Mouse (Mus musculus): ENCODE results near the gene Zbed3.

The Zbed3 gene

GRCm38 (mm10) chr13:95323400-95323799, at the start of gene Zbed3:
Gene Zbed3 (plus strand): TSS chr13:95323612.
- DNase-seq (ENCODE audit: low spot score in 2 of 2), result no peak

GRCm38 (mm10) chr13:95278426-95279025, 44.9 kb upstream of the Zbed3 start:
- no peak for DNase-seq (ENCODE audit: low spot score in 2 of 2)

- peak in 1 of 2 experiments; percentile 12 for DNase-seq (ENCODE audit: low spot score in 2 of 2)
Measured at GRCm38 (mm10) chr13:95281740-95282673, 41.4 kb upstream of the Zbed3 start.

GRCm38 (mm10) chr13:95286989-95287388, 36.4 kb upstream of the Zbed3 start:
- DNase-seq (ENCODE audit: low spot score in 2 of 2), result peak; percentile 27 to 49

GRCm38 (mm10) chr13:95288027-95288426, 35.4 kb upstream of the Zbed3 start:
- no peak for DNase-seq (ENCODE audit: low spot score in 2 of 2)

- no peak for DNase-seq (ENCODE audit: low spot score in 2 of 2)
Measured at GRCm38 (mm10) chr13:95291983-95292382, 31.4 kb upstream of the Zbed3 start.

GRCm38 (mm10) chr13:95299956-95300355, 23.5 kb upstream of the Zbed3 start:
- no peak for DNase-seq (ENCODE audit: low spot score in 2 of 2)

GRCm38 (mm10) chr13:95306596-95306995, 16.8 kb upstream of the Zbed3 start:
- no peak for DNase-seq (ENCODE audit: low spot score in 2 of 2)

- DNase-seq (ENCODE audit: low spot score in 2 of 2), result no peak
Measured at GRCm38 (mm10) chr13:95307100-95307655, 16.2 kb upstream of the Zbed3 start.

GRCm38 (mm10) chr13:95312016-95312415, 11.4 kb upstream of the Zbed3 start:
- DNase-seq (ENCODE audit: low spot score in 2 of 2), result no peak

- no peak for DNase-seq (ENCODE audit: low spot score in 2 of 2)
Measured at GRCm38 (mm10) chr13:95319153-95319552, 4.3 kb upstream of the Zbed3 start.

GRCm38 (mm10) chr13:95320451-95320850, 3.0 kb upstream of the Zbed3 start:
- no peak for DNase-seq (ENCODE audit: low spot score in 2 of 2)

GRCm38 (mm10) chr13:95323950-95324625, 676 bp downstream of the Zbed3 start:
- DNase-seq (ENCODE audit: low spot score in 2 of 2), result peak; percentile 34 to 35

GRCm38 (mm10) chr13:95324626-95325079, 1.2 kb downstream of the Zbed3 start:
- no peak for DNase-seq (ENCODE audit: low spot score in 2 of 2)

- DNase-seq (ENCODE audit: low spot score in 2 of 2), result peak; percentile 61 to 71
Measured at GRCm38 (mm10) chr13:95325080-95325906, 1.9 kb downstream of the Zbed3 start.

GRCm38 (mm10) chr13:95325907-95326550, 2.6 kb downstream of the Zbed3 start:
- no peak for DNase-seq (ENCODE audit: low spot score in 2 of 2)

GRCm38 (mm10) chr13:95326611-95327344, 3.4 kb downstream of the Zbed3 start:
- no peak for DNase-seq (ENCODE audit: low spot score in 2 of 2)

- DNase-seq (ENCODE audit: low spot score in 2 of 2), result no peak
Measured at GRCm38 (mm10) chr13:95327345-95327741, 3.9 kb downstream of the Zbed3 start.

- no peak for DNase-seq (ENCODE audit: low spot score in 2 of 2)
Measured at GRCm38 (mm10) chr13:95328767-95329166, 5.4 kb downstream of the Zbed3 start.

- DNase-seq (ENCODE audit: low spot score in 2 of 2), result no peak
Measured at GRCm38 (mm10) chr13:95330507-95330906, 7.1 kb downstream of the Zbed3 start.
